Comparison of ENCODE assay signal across 14 mouse cellular contexts in genomic region chr19:57174045-57174444, GRCm38 (mm10).
"Had no signal": no experiment of that assay in that cellular context is flagged by ENCODE, and none has a peak within 500 bp of the region (broad histone marks: within the 10 kb centered on the region; RNA-seq: fewer than 3 reads in every experiment).

No protein-coding gene starts in this region.

- H3K36me3 ChIP-seq: limb, embryonic 12.5 days; limb, embryonic 15.5 days; lung, embryonic 15.5 days; midbrain, embryonic 10.5 days; midbrain, embryonic 13.5 days had no signal

- H3K4me1 ChIP-seq: megakaryocyte, embryonic 14.5 days; midbrain, embryonic 13.5 days had no signal

- DNase-seq: kidney, adult 18-20 months; kidney, postnatal 4 days; left cerebral cortex, postnatal 4 days; lung, postnatal 10 days; thymus, adult 2 months; thymus, postnatal 14 days; thymus, postnatal 4 days had no signal

- H3K4me3 ChIP-seq: limb, embryonic 12.5 days; limb, embryonic 15.5 days; lung, embryonic 15.5 days; megakaryocyte, embryonic 14.5 days; midbrain, embryonic 10.5 days; midbrain, embryonic 13.5 days had no signal

- H3K9ac ChIP-seq: limb, embryonic 12.5 days; limb, embryonic 15.5 days; liver, embryonic 14.5 days; lung, embryonic 15.5 days; midbrain, embryonic 13.5 days had no signal

- H3K4me2 ChIP-seq: limb, embryonic 12.5 days; limb, embryonic 15.5 days; lung, embryonic 15.5 days; midbrain, embryonic 13.5 days had no signal

- H3K27me3 ChIP-seq: limb, embryonic 15.5 days; lung, embryonic 15.5 days; midbrain, embryonic 13.5 days had no signal

- H3K9me3 ChIP-seq: limb, embryonic 12.5 days; limb, embryonic 15.5 days; lung, embryonic 15.5 days; megakaryocyte, embryonic 14.5 days; midbrain, embryonic 10.5 days; midbrain, embryonic 13.5 days had no signal

- H3K27ac ChIP-seq: limb, embryonic 12.5 days; liver, embryonic 14.5 days; midbrain, embryonic 10.5 days; midbrain, embryonic 13.5 days had no signal

- ATAC-seq: midbrain, embryonic 13.5 days had no signal
